Mouse (Mus musculus) R1 (cell line): ENCODE measurements around the gene Esrrg.

Experiments used
- DNase-seq: peaks from one replicate; pipeline ENCODE4 v3.0.0-alpha.2; 2018; ENCODE audit warnings: low read depth, low spot score

The Esrrg gene

GRCm38 (mm10) chr1:187770234-187770633 is 161.6 kb downstream of the Esrrg start:
- DNase-seq = no peak

GRCm38 (mm10) chr1:187771067-187771466 is 162.5 kb downstream of the Esrrg start:
- no peak for DNase-seq

- no peak for DNase-seq
These were observed 171.1 kb downstream of the Esrrg start for GRCm38 (mm10) chr1:187779589-187780178.

GRCm38 (mm10) chr1:187785226-187785625 is 176.6 kb downstream of the Esrrg start:
- no peak for DNase-seq

GRCm38 (mm10) chr1:187787055-187788016 is 178.7 kb downstream of the Esrrg start:
- peak; percentile 51 for DNase-seq

GRCm38 (mm10) chr1:187794240-187794930 is 185.8 kb downstream of the Esrrg start:
- DNase-seq = no peak

- no peak for DNase-seq
These were observed 187.0 kb downstream of the Esrrg start for GRCm38 (mm10) chr1:187795551-187795950.

- peak; percentile 13 for DNase-seq
These were observed 190.7 kb downstream of the Esrrg start for GRCm38 (mm10) chr1:187799300-187799699.

GRCm38 (mm10) chr1:187800761-187801160 is 192.2 kb downstream of the Esrrg start:
- no peak for DNase-seq

GRCm38 (mm10) chr1:187803566-187803965 is 195.0 kb downstream of the Esrrg start:
- no peak for DNase-seq

- no peak for DNase-seq
These were observed 195.4 kb downstream of the Esrrg start for GRCm38 (mm10) chr1:187803997-187804396.

GRCm38 (mm10) chr1:187805001-187805400 is 196.4 kb downstream of the Esrrg start:
- DNase-seq = no peak

- DNase-seq = no peak
These were observed 199.1 kb downstream of the Esrrg start for GRCm38 (mm10) chr1:187807477-187808390.

- DNase-seq = no peak
These were observed 199.9 kb downstream of the Esrrg start for GRCm38 (mm10) chr1:187808391-187808922.

GRCm38 (mm10) chr1:187809546-187809945 is 201.0 kb downstream of the Esrrg start:
- no peak for DNase-seq

- no peak for DNase-seq
These were observed 210.8 kb downstream of the Esrrg start for GRCm38 (mm10) chr1:187819406-187819805.

- no peak for DNase-seq
These were observed 212.8 kb downstream of the Esrrg start for GRCm38 (mm10) chr1:187821368-187821811.

GRCm38 (mm10) chr1:187823351-187823750 is 214.8 kb downstream of the Esrrg start:
- no peak for DNase-seq

- no peak for DNase-seq
These were observed 217.0 kb downstream of the Esrrg start for GRCm38 (mm10) chr1:187825421-187826097.

GRCm38 (mm10) chr1:187826140-187826539 is 217.5 kb downstream of the Esrrg start:
- no peak for DNase-seq
